Mouse (Mus musculus) ES-Bruce4 (cell line): ENCODE measurements around the gene Srgap3.
A peak's percentile ranks its signal among the peaks of the same experiment; 100 is the strongest.

Experiments
- CTCF ChIP-seq: IDR thresholded peaks from one replicate; pipeline ENCODE4 v1.8.1; 2011; ENCODE audit warnings: low read depth, low read length
- EP300 ChIP-seq: IDR thresholded peaks from 2 replicates; pipeline ENCODE4 v1.6.1; 2011; ENCODE audit warnings: low read depth, low read length; ENCODE audit not compliant: insufficient read depth

DNA sequence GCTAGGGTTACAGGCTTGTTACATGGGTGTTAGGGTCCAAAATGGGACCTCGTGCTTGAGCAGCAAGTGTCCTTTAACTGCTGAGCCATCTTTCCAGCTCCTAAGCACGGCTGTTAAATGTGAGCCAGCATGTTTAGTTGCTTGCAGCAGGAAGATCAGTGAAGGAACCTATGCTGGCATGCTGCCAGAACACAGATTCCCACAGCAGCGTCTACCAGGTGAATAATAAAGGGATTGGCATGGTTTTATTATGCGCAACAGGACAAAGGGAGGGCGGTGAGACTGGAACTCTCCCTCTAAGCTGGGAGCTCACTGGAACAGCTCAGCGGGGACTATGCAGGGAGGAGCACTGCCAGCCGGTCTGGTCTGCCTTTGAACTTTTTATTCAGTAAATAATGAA is 35.2 kb upstream of the Srgap3 start:
- TF ChIP-seq CTCF: no peak
- TF ChIP-seq EP300: 0 out of 2 replicates have a peak, but pooled peaks have one; percentile 11
